8 mouse cellular contexts compared by ENCODE assay signal in genomic region chr5:107078361-107078760, GRCm38 (mm10).
"Had no signal": no experiment of that assay in that cellular context is flagged by ENCODE, and none has a peak within 500 bp of the region (broad histone marks: within the 10 kb centered on the region; RNA-seq: fewer than 3 reads in every experiment).

No protein-coding gene starts in this region.

- H3K4me3 ChIP-seq: layer of hippocampus, adult 2 months; limb, embryonic 15.5 days; liver, embryonic 12.5 days; midbrain, embryonic 10.5 days; myocyte; neural tube, embryonic 12.5 days had no signal

- H3K4me2 ChIP-seq: limb, embryonic 15.5 days; liver, embryonic 12.5 days; lung, embryonic 14.5 days; neural tube, embryonic 12.5 days had no signal

- H3K36me3 ChIP-seq: limb, embryonic 15.5 days; liver, embryonic 12.5 days; midbrain, embryonic 10.5 days; neural tube, embryonic 12.5 days had no signal

- DNase-seq: thymus, postnatal 4 days had no signal

- H3K27ac ChIP-seq: layer of hippocampus, adult 2 months; liver, embryonic 12.5 days; midbrain, embryonic 10.5 days; neural tube, embryonic 12.5 days had no signal

- H3K9ac ChIP-seq: limb, embryonic 15.5 days; liver, embryonic 12.5 days; lung, embryonic 14.5 days; neural tube, embryonic 12.5 days had no signal

- H3K27me3 ChIP-seq: limb, embryonic 15.5 days; liver, embryonic 12.5 days; neural tube, embryonic 12.5 days had no signal

- H3K9me3 ChIP-seq: limb, embryonic 15.5 days; liver, embryonic 12.5 days; midbrain, embryonic 10.5 days; neural tube, embryonic 12.5 days had no signal
